Mouse (Mus musculus) forebrain, embryonic 11.5 days (tissue): Measurements from ENCODE around the gene 1700088E04Rik. TPM values are rescaled to one million over a fixed set of nuclear protein-coding genes. Genes with fewer than 3 reads are reported as not detected.

Experiments used
- ATAC-seq: fragments of 200-750 bp; cut with Nextera tagmentation; replicated peaks from 2 replicates; pipeline ENCODE4 v1.8.0; 2017; ENCODE audit warnings: moderate TSS enrichment; ENCODE audit not compliant: low FRiP score
- DNase-seq: peaks from one replicate; pipeline ENCODE4 v3.0.0-alpha.2; 2017; ENCODE audit warnings: low spot score
- H3K27ac ChIP-seq: fragments of 300-500 bp; sonication (generic); 2 replicates; pipeline ENCODE4 v1.5.1; 2014; ENCODE audit warnings: low read depth, low read length
- H3K27me3 ChIP-seq: fragments of 300-500 bp; sonication (generic); 2 replicates; pipeline ENCODE4 v1.6.1; 2014; ENCODE audit warnings: mild to moderate bottlenecking, low read length, mixed read lengths; ENCODE audit not compliant: control insufficient read depth, insufficient read depth
- H3K36me3 ChIP-seq: fragments of 300-500 bp; sonication (generic); 2 replicates; pipeline ENCODE4 v1.6.1; 2014; ENCODE audit warnings: mild to moderate bottlenecking, low read length, moderate library complexity, mixed read lengths; ENCODE audit not compliant: control insufficient read depth, insufficient read depth
- H3K4me1 ChIP-seq: fragments of 300-500 bp; sonication (generic); replicated peaks from 2 replicates; pipeline ENCODE4 v1.6.1; 2014; ENCODE audit warnings: low read length, mixed read lengths; ENCODE audit not compliant: control insufficient read depth, insufficient read depth
- H3K4me2 ChIP-seq: fragments of 300-500 bp; sonication (generic); 2 replicates; pipeline ENCODE4 v1.6.1; 2014; ENCODE audit warnings: low read depth, mild to moderate bottlenecking, low read length, moderate library complexity, mixed read lengths; ENCODE audit not compliant: severe bottlenecking
- H3K4me3 ChIP-seq: fragments of 300-500 bp; sonication (generic); 2 replicates; pipeline ENCODE4 v1.5.1; 2014; ENCODE audit warnings: low read depth, low read length
- H3K9ac ChIP-seq: fragments of 300-500 bp; sonication (generic); 2 replicates; pipeline ENCODE4 v1.6.1; 2014; ENCODE audit warnings: low read length
- H3K9me3 ChIP-seq: fragments of 300-500 bp; sonication (generic); 2 replicates; pipeline ENCODE4 v1.6.1; 2016; ENCODE audit warnings: low read length, mixed read lengths; ENCODE audit not compliant: control insufficient read depth
- WGBS: fragments of 180-500 bp; shearing (Covaris S2); extraction: QIAGEN DNeasy Blood & Tissue Kit; methylation state at CpG from one replicate; pipeline ENCODE4 v1.1.7; 2014; 5-methylcytosine and 5-hydroxymethylcytosine counted together
- polyA plus RNA-seq: library from polyadenylated mRNA; unstranded; fragments of >200 nt; fragmentation: Nextera tagmentation; extraction: Ambion mirVana; gene quantifications from 2 replicates; pipeline ENCODE4 v1.2.1, GENCODE M21; 2014

The 1700088E04Rik gene
- polyA plus RNA-seq, 1 experiment from 2014 or later = 9.3 TPM

GRCm38 (mm10) chr15:79162301-79162700 lies 21.2 kb upstream of the 1700088E04Rik start:
- H3K27ac ChIP-seq = no peak overlapping the region
- H3K4me2 ChIP-seq = no peak overlapping the region
- peaks cover 15% of the 10 kb centered on the region; the same call in 1 of the 2 replicates for H3K4me1 ChIP-seq

GRCm38 (mm10) chr15:79155572-79155971 lies 14.5 kb upstream of the 1700088E04Rik start:
- 37% methylated on average over 3 of the region's 3 CpGs for WGBS
- no peak overlapping the region for H3K27ac ChIP-seq

More at GRCm38 (mm10) chr15:79162301-79162700, 21.2 kb upstream of the 1700088E04Rik start:
- WGBS = 72% methylated on average over 7 of the region's 7 CpGs
- H3K9me3 ChIP-seq = no peaks in the 10 kb centered on the region
- peaks cover 39% of the 10 kb centered on the region for H3K27me3 ChIP-seq
- DNase-seq (no peak), ATAC-seq (no peak)
- no peak overlapping the region for H3K9ac ChIP-seq
- H3K4me3 ChIP-seq = no peak overlapping the region
- no peaks in the 10 kb centered on the region for H3K36me3 ChIP-seq

GRCm38 (mm10) chr15:79152709-79153108 lies 11.7 kb upstream of the 1700088E04Rik start:
- H3K9me3 ChIP-seq = no peaks in the 10 kb centered on the region
- WGBS = 44% methylated on average over 6 of the region's 6 CpGs
- peaks cover 3% of the 10 kb centered on the region; the same call in 1 of the 2 replicates for H3K36me3 ChIP-seq
- peak overlapping the region; percentile 82 for H3K27ac ChIP-seq
- H3K9ac ChIP-seq = peak overlapping the region; percentile 27; the same call in 1 of the 2 replicates
- H3K4me3 ChIP-seq = no peak overlapping the region
- H3K27me3 ChIP-seq = no peaks in the 10 kb centered on the region
- no peak overlapping the region for H3K4me2 ChIP-seq
- DNase-seq = no peak
- peaks cover 20% of the 10 kb centered on the region for H3K4me1 ChIP-seq
- no peak for ATAC-seq

More at GRCm38 (mm10) chr15:79155572-79155971, 14.5 kb upstream of the 1700088E04Rik start:
- H3K4me2 ChIP-seq = no peak overlapping the region
- ATAC-seq (no peak), DNase-seq (no peak)
- H3K4me1 ChIP-seq = peaks cover 20% of the 10 kb centered on the region
- H3K9ac ChIP-seq = 0 out of 2 replicates have a peak overlapping the region, but pooled peaks have one; percentile 20
- H3K27me3 ChIP-seq = no peaks in the 10 kb centered on the region
- H3K9me3 ChIP-seq = no peaks in the 10 kb centered on the region
- no peak overlapping the region for H3K4me3 ChIP-seq
- no peaks in the 10 kb centered on the region; the same call in 1 of the 2 replicates for H3K36me3 ChIP-seq

GRCm38 (mm10) chr15:79151881-79152280 lies 10.8 kb upstream of the 1700088E04Rik start:
- no peak overlapping the region for H3K4me3 ChIP-seq
- DNase-seq = peak; percentile 72
- H3K27me3 ChIP-seq = no peaks in the 10 kb centered on the region
- ATAC-seq = peak; percentile 53
- H3K4me2 ChIP-seq = no peak overlapping the region
- H3K9ac ChIP-seq = peak overlapping the region; percentile 27
- peaks cover 20% of the 10 kb centered on the region for H3K4me1 ChIP-seq
- H3K27ac ChIP-seq = peak overlapping the region; percentile 82
- 46% methylated on average over 8 of the region's 8 CpGs for WGBS
- H3K36me3 ChIP-seq = peaks cover 6% of the 10 kb centered on the region; the same call in 1 of the 2 replicates
- no peaks in the 10 kb centered on the region for H3K9me3 ChIP-seq

GRCm38 (mm10) chr15:79148533-79148932 lies 7.5 kb upstream of the 1700088E04Rik start:
- DNase-seq (peak; percentile 93), ATAC-seq (peak; percentile 39; the same call in 1 of the 2 replicates)
- peaks cover 17% of the 10 kb centered on the region for H3K36me3 ChIP-seq
- WGBS = 54% methylated on average over 7 of the region's 7 CpGs
- no peak overlapping the region for H3K27ac ChIP-seq
- no peak overlapping the region for H3K4me3 ChIP-seq
- H3K9ac ChIP-seq = no peak overlapping the region
- H3K4me2 ChIP-seq = no peak overlapping the region
- H3K4me1 ChIP-seq = peaks cover 15% of the 10 kb centered on the region
- no peaks in the 10 kb centered on the region for H3K9me3 ChIP-seq
- no peaks in the 10 kb centered on the region for H3K27me3 ChIP-seq

GRCm38 (mm10) chr15:79145522-79145921 lies 4.5 kb upstream of the 1700088E04Rik start:
- DNase-seq (no peak), ATAC-seq (no peak)
- Histone ChIP-seq H3K4me2 (no peak overlapping the region), H3K4me3 (no peak overlapping the region), H3K27ac (no peak overlapping the region), H3K4me1 (peaks cover 2% of the 10 kb centered on the region; the same call in 1 of the 2 replicates), H3K9me3 (no peaks in the 10 kb centered on the region), H3K9ac (no peak overlapping the region), H3K27me3 (no peaks in the 10 kb centered on the region), H3K36me3 (peaks cover 17% of the 10 kb centered on the region)
- WGBS = 96% methylated on average over 7 of the region's 7 CpGs

GRCm38 (mm10) chr15:79144021-79144420 lies 3.0 kb upstream of the 1700088E04Rik start:
- H3K9me3 ChIP-seq = no peaks in the 10 kb centered on the region
- no peak overlapping the region for H3K4me3 ChIP-seq
- DNase-seq (no peak), ATAC-seq (no peak)
- H3K27ac ChIP-seq = no peak overlapping the region
- H3K36me3 ChIP-seq = peaks cover 17% of the 10 kb centered on the region
- no peak overlapping the region for H3K9ac ChIP-seq
- no peak overlapping the region for H3K4me2 ChIP-seq
- H3K27me3 ChIP-seq = no peaks in the 10 kb centered on the region
- peaks cover 2% of the 10 kb centered on the region; the same call in 1 of the 2 replicates for H3K4me1 ChIP-seq
- 90% methylated on average over 8 of the region's 8 CpGs for WGBS

GRCm38 (mm10) chr15:79143316-79143715 lies 2.3 kb upstream of the 1700088E04Rik start:
- Histone ChIP-seq H3K9me3 (no peaks in the 10 kb centered on the region), H3K4me1 (peaks cover 2% of the 10 kb centered on the region; the same call in 1 of the 2 replicates), H3K27me3 (no peaks in the 10 kb centered on the region), H3K27ac (no peak overlapping the region), H3K9ac (no peak overlapping the region), H3K4me3 (no peak overlapping the region), H3K4me2 (no peak overlapping the region), H3K36me3 (peaks cover 17% of the 10 kb centered on the region)
- 87% methylated on average over 12 of the region's 12 CpGs for WGBS
- no peak for ATAC-seq
- no peak for DNase-seq

- peak overlapping the region; percentile 85 for H3K9ac ChIP-seq
- peak overlapping the region; percentile 97 for H3K4me2 ChIP-seq
- ATAC-seq (no peak), DNase-seq (no peak)
- H3K27me3 ChIP-seq = no peaks in the 10 kb centered on the region
- no peak overlapping the region for H3K27ac ChIP-seq
- WGBS = 1% methylated on average over 7 of the region's 7 CpGs
- peaks cover 8% of the 10 kb centered on the region for H3K36me3 ChIP-seq
- H3K9me3 ChIP-seq = no peaks in the 10 kb centered on the region
- H3K4me1 ChIP-seq = peaks cover 2% of the 10 kb centered on the region; the same call in 1 of the 2 replicates
- peak overlapping the region; percentile 89 for H3K4me3 ChIP-seq
Measured at GRCm38 (mm10) chr15:79141566-79141917, 489 bp upstream of the 1700088E04Rik start.
